Mouse (Mus musculus): ENCODE data around the gene Gpr22. TPM values are rescaled to one million over a fixed set of nuclear protein-coding genes. Genes with fewer than 3 reads are reported as not detected.

Gene Gpr22
- polyA plus RNA-seq (2014; fragmentation: Nextera tagmentation; extraction: Ambion mirVana), result 2.6 and 4.1 TPM in 2 replicates

DNA sequence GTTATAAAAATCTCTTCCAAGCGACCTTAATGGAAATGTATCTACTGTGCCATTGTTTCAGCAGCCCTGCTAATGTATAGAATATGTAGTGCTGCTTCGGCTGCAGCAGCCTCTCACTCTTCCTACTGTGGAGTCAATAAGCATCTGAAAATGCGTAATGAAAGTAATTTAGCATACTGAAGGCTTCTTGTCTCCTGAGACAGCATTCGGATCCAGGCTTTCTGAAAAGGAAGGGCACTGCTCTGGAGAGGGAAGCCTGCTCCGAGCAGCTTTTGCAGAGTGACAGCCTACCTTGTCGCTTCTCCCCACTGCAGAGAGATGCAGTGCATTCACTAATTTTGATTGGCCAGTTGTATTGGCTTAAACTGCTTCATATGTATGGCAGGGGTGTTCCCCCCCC, at the start of gene Gpr22:
Gene Gpr22, minus strand, starts transcription at position 348 of the 400 bp plus-strand sequence.
- WGBS, result 27% methylated on average over 6 of the region's 6 CpGs
- H3K9ac ChIP-seq (ENCODE audit: low read length), result no peak within 1 kb of the TSS
- no peaks in the 10 kb centered on the region for H3K4me1 ChIP-seq (replicated peaks; ENCODE audit: control insufficient read depth, insufficient read depth, low read length)
- no peaks in the 10 kb centered on the region for H3K27me3 ChIP-seq (ENCODE audit: control insufficient read depth, insufficient read depth, low read length)
- no peaks in the 10 kb centered on the region for H3K9me3 ChIP-seq (ENCODE audit: control insufficient read depth, low read length)
- H3K4me3 ChIP-seq (ENCODE audit: low read depth, low read length), result no peak within 1 kb of the TSS
- 0 out of 2 replicates have a peak within 1 kb of the TSS, but pooled peaks have one; percentile 9 for H3K4me2 ChIP-seq (ENCODE audit: low read depth, low read length, severe bottlenecking)
- ATAC-seq (replicated peaks; ENCODE audit: low FRiP score), result no peak
- H3K36me3 ChIP-seq (ENCODE audit: control insufficient read depth, insufficient read depth, low read length), result no peaks in the 10 kb centered on the region
- no peak for DNase-seq (ENCODE audit: low spot score)
- H3K27ac ChIP-seq (ENCODE audit: low read depth, low read length), result no peak within 1 kb of the TSS

DNA sequence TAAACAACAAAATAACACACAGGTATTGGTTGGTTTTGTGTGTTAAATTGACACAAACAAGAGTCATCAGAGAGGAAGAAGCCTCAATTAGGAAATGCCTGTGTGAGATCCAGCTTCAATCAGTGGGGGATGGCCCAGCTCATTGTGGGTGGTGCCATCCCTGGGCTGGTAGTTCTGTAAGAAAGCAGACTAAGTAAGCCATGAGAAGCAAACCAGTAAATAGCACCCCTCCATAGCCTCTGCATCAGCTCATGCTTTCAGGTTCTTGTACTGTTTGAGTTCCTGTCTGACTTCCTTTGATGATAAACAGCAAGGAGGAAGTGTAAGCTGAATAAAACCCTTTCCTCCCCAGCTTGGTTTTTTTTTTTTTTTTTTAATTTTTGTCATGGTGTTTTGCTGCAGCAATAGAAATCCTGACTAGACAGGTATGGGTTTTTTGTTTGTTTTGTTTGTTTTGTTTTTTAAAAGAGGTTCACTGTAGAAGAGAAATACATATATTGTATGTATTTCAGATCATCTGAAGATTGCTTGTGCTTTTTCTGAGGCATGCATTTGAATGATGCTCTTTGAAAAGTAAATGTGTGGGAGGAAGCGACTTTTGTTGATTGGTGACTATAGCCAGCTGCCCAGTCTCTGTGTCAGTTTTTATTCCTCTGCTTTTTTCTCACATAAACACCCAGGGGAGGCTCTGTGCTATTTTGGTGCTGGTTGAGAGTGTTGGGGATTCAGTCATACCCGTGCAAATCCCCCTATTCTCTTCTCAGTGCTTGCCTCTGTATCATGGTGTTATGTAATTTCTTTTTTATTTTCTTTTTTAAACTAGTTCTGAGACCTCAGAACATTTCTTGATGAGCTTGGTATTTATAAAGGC, 42.4 kb upstream of the Gpr22 start:
- Histone ChIP-seq H3K9me3 (ENCODE audit: control insufficient read depth, low read length) (no peaks in the 10 kb centered on the region), H3K27ac (ENCODE audit: low read depth, low read length) (no peak overlapping the region), H3K4me1 (replicated peaks; ENCODE audit: control insufficient read depth, insufficient read depth, low read length) (no peaks in the 10 kb centered on the region), H3K36me3 (ENCODE audit: control insufficient read depth, insufficient read depth, low read length) (no peaks in the 10 kb centered on the region), H3K27me3 (ENCODE audit: control insufficient read depth, insufficient read depth, low read length) (no peaks in the 10 kb centered on the region), H3K4me3 (ENCODE audit: low read depth, low read length) (no peak overlapping the region), H3K9ac (ENCODE audit: low read length) (no peak overlapping the region), H3K4me2 (ENCODE audit: low read depth, low read length, severe bottlenecking) (no peak overlapping the region)
- no peak for DNase-seq (ENCODE audit: low spot score)
- ATAC-seq (replicated peaks; ENCODE audit: low FRiP score), result no peak
- WGBS, result 56% methylated on average over 2 of the region's 2 CpGs

DNA sequence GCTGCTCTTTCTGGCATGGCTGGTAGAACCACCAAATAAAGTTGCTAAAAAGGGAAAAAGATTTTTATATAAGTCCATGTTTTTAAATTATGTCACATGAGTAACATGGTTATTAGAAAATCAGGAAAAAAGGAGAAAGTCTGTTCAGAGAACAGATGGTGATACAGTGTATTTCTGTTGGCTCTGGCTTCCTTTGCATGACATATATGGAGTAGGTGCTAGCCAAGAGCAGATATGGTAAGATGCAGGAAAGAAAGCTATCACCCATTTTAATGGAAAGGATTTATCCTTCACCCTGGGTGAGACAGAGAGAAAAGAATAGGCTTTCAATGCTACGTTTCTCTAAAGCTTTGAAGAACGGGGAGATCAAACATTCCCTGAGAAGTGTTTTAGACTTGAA, 40.7 kb upstream of the Gpr22 start:
- Histone ChIP-seq H3K4me2 (ENCODE audit: low read depth, low read length, severe bottlenecking) (no peak overlapping the region), H3K27ac (ENCODE audit: low read depth, low read length) (no peak overlapping the region), H3K9ac (ENCODE audit: low read length) (no peak overlapping the region), H3K9me3 (ENCODE audit: control insufficient read depth, low read length) (no peaks in the 10 kb centered on the region), H3K4me1 (replicated peaks; ENCODE audit: control insufficient read depth, insufficient read depth, low read length) (no peaks in the 10 kb centered on the region), H3K4me3 (ENCODE audit: low read depth, low read length) (no peak overlapping the region), H3K36me3 (ENCODE audit: control insufficient read depth, insufficient read depth, low read length) (no peaks in the 10 kb centered on the region), H3K27me3 (ENCODE audit: control insufficient read depth, insufficient read depth, low read length) (no peaks in the 10 kb centered on the region)
- 68% methylated on average over 2 of the region's 2 CpGs for WGBS
- ATAC-seq (replicated peaks; ENCODE audit: low FRiP score) (no peak), DNase-seq (ENCODE audit: low spot score) (no peak)

DNA sequence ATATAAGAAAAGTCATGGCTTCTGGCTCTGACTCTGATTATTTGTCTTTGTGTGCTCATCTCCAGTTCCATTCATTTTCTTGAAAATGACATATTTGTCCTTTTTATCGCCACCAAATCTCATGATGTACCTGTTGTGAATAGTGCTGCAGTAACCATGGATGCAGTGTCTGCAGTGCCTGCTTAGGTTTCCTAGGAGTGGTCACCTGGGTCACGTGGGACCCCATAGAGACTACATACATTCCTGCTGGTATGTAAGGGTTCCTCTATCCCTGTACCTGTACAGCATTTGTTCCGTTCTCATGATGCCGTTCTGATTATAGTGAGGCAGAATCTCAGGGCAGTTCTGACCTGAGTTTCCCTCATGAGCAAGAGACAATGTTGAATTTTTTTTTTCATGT, 36.1 kb upstream of the Gpr22 start:
- Histone ChIP-seq H3K4me3 (ENCODE audit: low read depth, low read length) (no peak overlapping the region), H3K27me3 (ENCODE audit: control insufficient read depth, insufficient read depth, low read length) (no peaks in the 10 kb centered on the region), H3K36me3 (ENCODE audit: control insufficient read depth, insufficient read depth, low read length) (no peaks in the 10 kb centered on the region), H3K9me3 (ENCODE audit: control insufficient read depth, low read length) (no peaks in the 10 kb centered on the region), H3K4me2 (ENCODE audit: low read depth, low read length, severe bottlenecking) (no peak overlapping the region), H3K4me1 (replicated peaks; ENCODE audit: control insufficient read depth, insufficient read depth, low read length) (no peaks in the 10 kb centered on the region), H3K27ac (ENCODE audit: low read depth, low read length) (no peak overlapping the region), H3K9ac (ENCODE audit: low read length) (no peak overlapping the region)
- ATAC-seq (replicated peaks; ENCODE audit: low FRiP score) (no peak), DNase-seq (ENCODE audit: low spot score) (no peak)
- 93% methylated on average over 4 of the region's 4 CpGs for WGBS

DNA sequence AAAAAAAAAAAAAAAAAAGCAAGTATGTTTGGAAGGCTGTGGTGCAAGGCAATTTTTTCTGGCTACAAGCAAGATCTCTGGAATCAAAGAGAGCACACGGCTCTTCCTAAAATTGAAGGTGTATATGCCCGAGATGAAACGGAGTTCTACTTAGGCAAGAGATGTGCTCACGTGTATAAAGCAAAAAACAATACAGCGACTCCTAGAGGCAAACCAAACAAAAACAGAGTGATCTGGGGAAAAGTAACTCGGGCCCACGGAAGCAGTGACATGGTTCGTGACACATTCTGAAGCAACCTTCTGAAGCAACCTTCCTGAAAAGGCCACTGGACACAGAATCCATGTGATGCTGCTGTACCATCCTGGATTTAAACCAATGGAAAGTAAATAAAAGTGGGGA, 33.6 kb upstream of the Gpr22 start:
- no peak for DNase-seq (ENCODE audit: low spot score)
- no peak overlapping the region for H3K9ac ChIP-seq (ENCODE audit: low read length)
- H3K4me1 ChIP-seq (replicated peaks; ENCODE audit: control insufficient read depth, insufficient read depth, low read length), result no peaks in the 10 kb centered on the region
- H3K27ac ChIP-seq (ENCODE audit: low read depth, low read length), result no peak overlapping the region
- ATAC-seq (replicated peaks; ENCODE audit: low FRiP score), result no peak
- no peaks in the 10 kb centered on the region for H3K36me3 ChIP-seq (ENCODE audit: control insufficient read depth, insufficient read depth, low read length)
- no peaks in the 10 kb centered on the region for H3K27me3 ChIP-seq (ENCODE audit: control insufficient read depth, insufficient read depth, low read length)
- no peaks in the 10 kb centered on the region; the same call in 1 of the 2 replicates for H3K9me3 ChIP-seq (ENCODE audit: control insufficient read depth, low read length)
- 88% methylated on average over 8 of the region's 8 CpGs for WGBS
- no peak overlapping the region for H3K4me3 ChIP-seq (ENCODE audit: low read depth, low read length)
- no peak overlapping the region for H3K4me2 ChIP-seq (ENCODE audit: low read depth, low read length, severe bottlenecking)

DNA sequence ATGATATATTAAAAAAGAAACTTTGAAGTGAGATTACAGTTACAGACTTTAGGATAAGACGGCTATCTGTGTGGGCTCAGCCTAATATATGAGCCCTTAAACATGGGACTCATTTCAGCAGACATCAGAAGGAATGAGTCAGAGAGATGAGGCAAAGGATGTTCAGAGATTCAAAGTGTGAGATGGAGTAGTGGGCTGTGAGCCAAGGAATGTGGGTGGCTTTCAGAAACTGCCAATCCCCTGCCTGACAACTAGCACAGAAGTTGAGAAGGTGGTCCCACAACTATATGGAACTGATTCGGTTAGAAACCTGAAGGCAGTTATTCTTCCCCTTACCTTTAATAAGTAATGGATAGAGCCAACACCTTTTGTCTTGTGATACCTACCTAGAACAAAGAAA, 20.9 kb upstream of the Gpr22 start:
- Histone ChIP-seq H3K4me1 (replicated peaks; ENCODE audit: control insufficient read depth, insufficient read depth, low read length) (no peaks in the 10 kb centered on the region), H3K4me2 (ENCODE audit: low read depth, low read length, severe bottlenecking) (no peak overlapping the region), H3K27me3 (ENCODE audit: control insufficient read depth, insufficient read depth, low read length) (no peaks in the 10 kb centered on the region), H3K36me3 (ENCODE audit: control insufficient read depth, insufficient read depth, low read length) (no peaks in the 10 kb centered on the region), H3K9me3 (ENCODE audit: control insufficient read depth, low read length) (no peaks in the 10 kb centered on the region), H3K27ac (ENCODE audit: low read depth, low read length) (no peak overlapping the region), H3K9ac (ENCODE audit: low read length) (no peak overlapping the region), H3K4me3 (ENCODE audit: low read depth, low read length) (no peak overlapping the region)
- 87% methylated on average over 2 of the region's 2 CpGs for WGBS
- ATAC-seq (replicated peaks; ENCODE audit: low FRiP score) (no peak), DNase-seq (ENCODE audit: low spot score) (no peak)

DNA sequence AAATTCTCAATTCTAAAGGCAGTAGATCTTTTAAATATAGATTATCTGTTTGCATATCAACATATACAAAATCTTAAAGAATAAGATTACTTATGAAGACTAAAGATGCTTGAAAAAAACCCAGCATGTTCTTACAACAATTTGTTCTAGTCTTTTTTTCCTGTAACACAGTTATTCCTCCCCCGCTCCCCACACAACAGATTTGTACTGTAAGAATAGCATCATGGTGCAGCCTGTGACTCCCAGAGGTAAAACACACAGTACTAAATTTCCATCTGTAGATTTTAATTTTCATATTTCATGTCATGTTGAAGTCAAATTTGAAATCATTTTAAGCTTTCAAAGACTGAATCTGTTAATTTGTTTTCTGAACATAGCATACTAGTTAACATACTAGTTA, 16.4 kb upstream of the Gpr22 start:
- 97% methylated on average over 1 of the region's 1 CpGs for WGBS

DNA sequence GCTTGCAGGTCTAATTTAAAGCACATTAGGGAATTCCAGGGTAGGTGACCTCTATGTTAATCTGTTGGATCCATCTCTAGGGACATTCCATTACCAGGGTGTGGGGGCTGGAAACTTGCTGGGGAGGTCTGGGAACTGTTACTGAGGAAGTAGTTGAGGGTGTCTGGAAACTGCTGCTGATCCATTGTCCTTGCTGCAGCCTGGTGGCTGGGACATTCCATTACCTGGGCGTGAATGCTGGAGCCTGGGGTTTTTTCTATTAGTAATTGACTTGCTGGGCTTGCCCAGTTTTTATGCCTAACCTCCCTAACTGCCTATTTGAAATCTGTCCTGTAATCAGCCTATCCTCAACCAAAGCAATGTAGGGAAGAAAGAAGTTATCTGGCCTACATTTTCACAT, 13.0 kb upstream of the Gpr22 start:
- Histone ChIP-seq H3K27me3 (ENCODE audit: control insufficient read depth, insufficient read depth, low read length) (no peaks in the 10 kb centered on the region), H3K9ac (ENCODE audit: low read length) (no peak overlapping the region), H3K4me2 (ENCODE audit: low read depth, low read length, severe bottlenecking) (no peak overlapping the region), H3K4me1 (replicated peaks; ENCODE audit: control insufficient read depth, insufficient read depth, low read length) (no peaks in the 10 kb centered on the region), H3K4me3 (ENCODE audit: low read depth, low read length) (no peak overlapping the region), H3K9me3 (ENCODE audit: control insufficient read depth, low read length) (no peaks in the 10 kb centered on the region), H3K27ac (ENCODE audit: low read depth, low read length) (no peak overlapping the region), H3K36me3 (ENCODE audit: control insufficient read depth, insufficient read depth, low read length) (no peaks in the 10 kb centered on the region)
- DNase-seq (ENCODE audit: low spot score), result no peak
- no peak for ATAC-seq (replicated peaks; ENCODE audit: low FRiP score)
- 13% methylated on average over 1 of the region's 1 CpGs for WGBS

More for the DNA sequence above, 16.4 kb upstream of the Gpr22 start:
- Histone ChIP-seq H3K4me2 (ENCODE audit: low read depth, low read length, severe bottlenecking) (no peak overlapping the region), H3K4me3 (ENCODE audit: low read depth, low read length) (no peak overlapping the region), H3K9me3 (ENCODE audit: control insufficient read depth, low read length) (no peaks in the 10 kb centered on the region), H3K27me3 (ENCODE audit: control insufficient read depth, insufficient read depth, low read length) (no peaks in the 10 kb centered on the region), H3K27ac (ENCODE audit: low read depth, low read length) (no peak overlapping the region), H3K36me3 (ENCODE audit: control insufficient read depth, insufficient read depth, low read length) (no peaks in the 10 kb centered on the region), H3K9ac (ENCODE audit: low read length) (no peak overlapping the region), H3K4me1 (replicated peaks; ENCODE audit: control insufficient read depth, insufficient read depth, low read length) (no peaks in the 10 kb centered on the region)
- DNase-seq (ENCODE audit: low spot score) (no peak), ATAC-seq (replicated peaks; ENCODE audit: low FRiP score) (no peak)
